Mouse (Mus musculus) megakaryocyte progenitor cell, adult 5-6 weeks (primary cell): ENCODE results near the gene Foxl2. TPM values are rescaled to one million over a fixed set of nuclear protein-coding genes. Genes with fewer than 3 reads are reported as not detected.

Experiments used
- ATAC-seq: replicated peaks from 2 replicates; pipeline ENCODE4 v1.8.0; 2016; ENCODE audit warnings: mild to moderate bottlenecking, moderate TSS enrichment, inconsistent platforms; ENCODE audit not compliant: poor library complexity
- total RNA-seq, 2 experiments: library from RNA; stranded (forward) in 1 of 2; stranded (reverse) in 1 of 2; fragments of 157-497, 149-512 nt in 1 of 2; fragments of 200-1000 nt in 1 of 2; gene quantifications; 2 replicates each; pipeline versions ENCODE4 v1.2.3 to v1.2.4; 2015 to 2017

Gene Foxl2
- total RNA-seq, 2 experiments from 2014 or later: not detected

DNA sequence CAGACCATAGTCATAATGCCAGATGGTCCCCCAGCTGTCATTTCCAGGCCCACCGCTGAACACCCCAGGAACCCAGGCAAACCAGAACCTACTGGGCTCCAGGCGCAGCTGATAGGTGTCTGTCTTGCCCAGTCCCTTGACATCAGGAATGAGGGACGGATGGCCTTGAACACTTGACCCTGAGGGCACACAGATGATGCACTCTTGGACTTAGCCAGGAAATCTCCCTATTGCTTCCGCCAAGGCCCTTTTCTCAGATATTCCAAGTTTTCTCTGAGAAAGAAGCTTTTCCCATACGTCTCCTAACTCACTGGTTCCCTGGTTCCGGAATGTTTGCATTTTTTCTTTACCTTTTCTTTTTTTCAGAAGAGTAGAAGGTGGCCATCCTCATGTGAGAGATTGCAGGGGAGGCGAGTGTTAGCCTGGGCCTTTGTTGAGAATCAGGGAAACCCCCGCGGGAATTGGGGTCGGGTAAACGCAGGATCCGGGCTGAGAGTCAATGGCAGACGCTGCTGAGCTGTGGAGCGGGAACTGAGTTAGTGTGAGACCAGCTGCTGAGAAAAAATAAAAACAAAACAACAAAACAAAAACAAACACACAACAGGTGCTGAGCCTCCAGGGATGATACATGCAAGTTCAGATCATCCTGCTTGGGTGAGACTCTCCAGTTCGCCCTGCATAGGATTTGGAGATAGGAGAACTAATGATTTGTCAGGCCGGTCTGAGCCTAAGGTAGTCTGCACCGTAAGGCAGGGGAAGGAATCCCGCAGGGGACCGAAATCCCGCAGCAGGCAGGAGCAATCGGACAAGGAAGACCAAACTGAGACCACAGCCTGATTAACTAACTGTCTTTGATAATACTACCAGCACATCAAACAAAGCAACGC is 6.7 kb downstream of the Foxl2 start:
- no peak for ATAC-seq

DNA sequence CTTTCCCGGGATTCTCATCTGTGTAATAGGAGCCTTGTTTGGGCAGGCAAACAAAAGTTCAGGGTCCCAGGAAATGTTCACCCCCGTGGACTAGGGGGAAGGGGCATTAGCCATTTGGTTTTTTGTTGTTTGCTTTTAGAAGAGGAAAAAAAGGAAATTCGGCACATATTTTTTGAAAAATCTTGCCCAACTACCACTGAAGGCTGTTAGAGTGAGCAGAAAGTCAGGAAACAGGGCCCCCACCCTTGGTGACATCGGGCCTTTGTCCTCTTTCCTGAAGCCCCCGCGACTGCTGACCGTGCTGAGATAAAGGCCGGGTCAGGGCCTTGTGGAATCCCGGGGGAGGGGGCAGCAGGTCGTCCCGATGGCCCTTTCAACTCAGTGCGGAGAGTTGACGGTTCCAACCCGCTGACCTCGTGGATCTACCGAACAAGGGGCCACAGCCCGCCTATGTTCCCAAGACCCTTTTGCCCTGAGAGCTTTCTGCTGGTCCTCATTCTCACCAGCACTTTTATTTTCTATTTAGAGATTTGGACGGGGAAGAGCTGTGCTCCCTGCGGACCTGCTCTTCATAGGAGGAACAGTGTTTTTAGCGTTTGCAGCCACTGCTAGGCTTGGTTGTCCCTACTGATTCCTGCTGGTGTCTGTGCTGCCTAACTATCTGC is 7.5 kb downstream of the Foxl2 start:
- ATAC-seq: no peak

DNA sequence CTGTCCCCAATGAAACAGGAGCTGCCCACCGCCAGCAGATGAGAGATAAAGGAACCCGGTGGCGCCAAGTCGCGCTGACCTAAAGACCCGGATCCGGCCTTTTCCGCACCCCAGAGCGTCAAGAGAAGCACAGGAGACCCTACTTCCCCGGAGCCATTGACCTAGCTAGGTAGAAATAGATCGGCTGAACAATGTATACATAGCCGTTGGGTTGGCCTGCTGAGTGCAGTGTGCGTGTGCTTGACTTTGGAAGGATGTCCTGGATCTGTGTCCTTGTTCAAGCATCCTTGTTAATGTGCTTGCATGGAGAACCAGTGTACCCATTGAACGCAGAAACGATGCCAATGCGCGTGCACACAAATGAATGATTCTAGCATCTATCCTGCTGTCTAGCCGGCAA is 8.6 kb downstream of the Foxl2 start:
- ATAC-seq: no peak

DNA sequence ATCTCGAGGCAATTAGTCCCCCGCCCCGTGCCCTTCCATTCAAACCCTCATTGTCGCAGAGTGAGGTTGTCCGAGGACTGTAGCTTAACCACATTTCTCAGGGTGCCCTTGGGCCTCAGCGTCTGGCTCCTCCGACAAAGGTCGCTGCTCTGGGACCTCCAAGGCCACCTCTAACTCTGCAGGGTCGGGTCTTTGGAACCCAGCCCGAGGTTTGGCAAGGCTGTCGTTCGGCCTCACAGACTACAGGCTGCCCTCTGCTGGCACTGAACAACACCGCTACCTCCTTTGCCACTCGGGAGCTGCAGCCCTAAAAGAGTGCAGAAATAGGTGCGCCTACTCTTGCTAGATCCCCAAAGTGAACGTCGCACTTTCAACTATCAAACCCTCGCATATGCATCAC is 10.0 kb downstream of the Foxl2 start:
- peak; percentile 86 for ATAC-seq

DNA sequence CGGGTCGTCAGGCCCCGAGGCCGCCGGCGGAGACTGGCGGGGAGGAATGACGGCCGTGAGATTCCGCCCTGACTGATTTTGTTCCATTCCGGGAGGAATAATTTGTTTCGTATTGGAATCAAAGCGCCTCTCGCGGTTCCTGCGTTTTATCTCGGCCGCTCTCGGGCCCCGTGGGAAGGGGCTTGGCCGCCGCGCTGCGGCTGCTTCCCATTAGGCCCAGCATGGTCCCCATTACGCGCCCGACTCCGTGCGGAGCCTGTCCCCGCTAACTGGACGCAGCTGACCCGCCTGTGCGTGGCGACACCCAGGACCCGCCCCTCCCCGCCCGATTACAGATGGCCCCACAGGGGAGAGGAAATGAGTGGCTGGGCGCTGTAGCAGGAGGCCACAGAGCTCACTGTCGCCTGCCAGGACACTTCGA is 18.0 kb downstream of the Foxl2 start:
- peak; percentile 33; the same call in 1 of the 2 replicates for ATAC-seq

DNA sequence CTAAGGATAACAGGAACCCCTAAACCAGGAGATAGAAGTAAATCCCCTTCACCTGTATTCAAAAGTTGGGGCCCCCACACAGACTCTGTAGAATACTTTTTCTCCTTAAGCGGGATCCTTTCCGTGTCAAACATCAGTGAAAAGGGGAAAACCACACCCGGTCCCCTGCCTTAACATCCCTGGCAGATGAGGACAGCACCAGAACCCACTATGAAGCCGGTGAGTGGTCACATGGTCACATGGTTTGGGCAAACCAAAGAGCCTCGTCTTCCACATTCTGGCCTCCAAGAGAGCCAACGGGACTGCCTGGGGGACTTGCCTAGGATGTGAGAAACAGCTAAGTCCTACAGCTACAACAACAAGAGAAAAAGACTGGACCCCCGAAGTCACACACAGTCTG is 18.5 kb downstream of the Foxl2 start:
- ATAC-seq: no peak

DNA sequence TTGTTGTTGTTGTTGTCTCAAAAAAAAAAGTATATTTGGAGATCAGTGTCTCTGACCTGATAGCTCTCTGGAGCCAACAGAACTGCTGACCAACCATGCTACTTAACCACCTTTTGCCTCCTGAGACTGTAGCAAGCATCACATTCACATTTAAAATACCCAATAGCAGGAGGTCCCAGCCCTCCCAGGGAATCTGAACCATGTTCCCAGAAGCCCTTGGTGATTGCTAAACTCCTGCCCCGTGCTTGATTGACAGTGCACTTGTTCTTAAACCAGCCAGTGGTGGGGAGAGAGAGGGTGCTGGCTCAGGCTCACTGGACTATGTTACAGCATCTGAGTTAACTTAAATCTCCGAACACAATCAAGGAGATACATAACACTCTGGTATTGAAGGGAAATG is 19.8 kb downstream of the Foxl2 start:
- ATAC-seq: no peak

DNA sequence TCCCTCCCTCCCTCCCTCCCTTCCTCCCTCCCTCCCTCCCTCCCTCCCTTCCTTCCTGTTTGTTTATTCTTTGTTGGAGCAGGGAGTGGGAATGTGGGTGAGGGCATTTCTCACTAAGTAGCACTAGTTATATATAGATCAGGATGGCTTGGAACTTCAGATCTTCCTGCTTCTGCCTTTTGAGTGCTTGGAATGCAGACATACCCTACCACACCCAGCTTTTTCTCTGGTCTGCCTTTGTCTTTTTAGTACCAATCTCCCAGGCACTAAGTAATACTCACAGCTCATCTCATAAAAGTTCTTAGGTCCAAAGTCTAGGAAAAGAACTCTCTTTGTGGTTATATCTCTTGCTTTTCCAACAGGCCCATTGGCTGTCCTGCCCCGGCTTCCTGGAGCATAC is 21.0 kb downstream of the Foxl2 start:
- ATAC-seq: no peak

DNA sequence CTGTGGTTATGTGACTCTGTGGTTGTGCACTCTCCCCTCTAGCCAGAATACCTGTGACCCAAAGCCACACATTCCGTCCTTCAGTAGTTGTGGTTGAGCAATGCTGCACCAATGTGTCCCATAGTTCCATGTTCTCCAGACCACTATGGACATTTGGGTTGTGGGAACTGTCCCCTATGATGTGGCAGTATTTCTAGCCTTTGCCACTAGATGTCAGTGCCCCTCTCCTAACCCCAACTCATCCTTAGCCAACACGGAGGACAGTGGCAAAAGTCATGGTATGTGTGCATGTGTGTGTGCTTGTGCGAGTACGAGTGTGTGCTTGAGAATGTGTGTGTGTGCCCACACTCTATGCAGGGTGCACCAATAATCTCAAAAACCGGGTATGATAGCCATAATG is 21.4 kb downstream of the Foxl2 start:
- peak; percentile 69 for ATAC-seq

DNA sequence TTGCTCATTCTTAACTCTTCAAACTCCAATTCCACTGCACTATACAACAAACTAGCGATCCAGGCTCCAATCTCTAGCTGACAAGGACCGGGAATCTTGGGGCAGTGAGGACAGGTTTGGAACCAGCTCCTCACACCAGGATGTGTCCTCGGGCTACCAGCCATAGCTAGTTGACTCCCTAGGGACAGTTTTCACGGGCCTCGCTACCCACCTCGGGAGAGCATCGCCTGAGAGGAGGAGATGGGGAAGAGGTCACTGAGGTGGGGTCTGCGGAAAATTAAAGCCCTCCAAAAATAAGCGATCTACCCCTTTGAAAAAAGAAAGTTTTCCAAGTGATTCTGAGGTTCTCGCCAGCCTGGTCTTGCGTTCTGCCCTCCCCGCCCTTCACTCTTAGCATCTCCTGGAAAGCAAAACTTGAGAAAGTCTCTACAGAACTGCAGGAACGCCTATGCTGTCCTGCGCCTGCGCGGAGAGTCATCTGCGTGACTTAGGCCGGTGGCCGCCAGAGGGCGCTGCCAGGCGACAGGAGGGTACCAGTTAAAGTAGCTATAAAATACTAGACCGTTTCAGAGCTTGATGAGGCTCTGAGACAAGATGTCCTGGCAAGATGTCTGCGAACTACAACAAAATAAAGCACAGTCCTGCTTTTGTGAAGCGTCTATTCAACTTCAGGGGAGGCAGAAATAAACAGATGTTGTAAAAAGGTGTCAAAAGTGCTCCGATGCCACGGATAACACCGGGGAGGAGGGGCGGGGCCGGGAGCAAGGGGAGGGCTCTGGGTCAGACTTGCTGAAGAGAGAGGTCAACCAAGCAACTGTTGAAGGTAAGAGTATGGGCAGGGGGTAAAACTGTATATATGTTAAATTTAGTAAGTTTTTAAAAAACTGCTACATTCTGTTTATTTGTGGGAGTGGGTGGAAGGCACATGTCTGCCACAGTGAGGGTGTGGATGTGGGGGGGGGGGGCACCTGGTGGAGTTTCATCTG is 24.6 kb downstream of the Foxl2 start:
- ATAC-seq: peak; percentile 95

DNA sequence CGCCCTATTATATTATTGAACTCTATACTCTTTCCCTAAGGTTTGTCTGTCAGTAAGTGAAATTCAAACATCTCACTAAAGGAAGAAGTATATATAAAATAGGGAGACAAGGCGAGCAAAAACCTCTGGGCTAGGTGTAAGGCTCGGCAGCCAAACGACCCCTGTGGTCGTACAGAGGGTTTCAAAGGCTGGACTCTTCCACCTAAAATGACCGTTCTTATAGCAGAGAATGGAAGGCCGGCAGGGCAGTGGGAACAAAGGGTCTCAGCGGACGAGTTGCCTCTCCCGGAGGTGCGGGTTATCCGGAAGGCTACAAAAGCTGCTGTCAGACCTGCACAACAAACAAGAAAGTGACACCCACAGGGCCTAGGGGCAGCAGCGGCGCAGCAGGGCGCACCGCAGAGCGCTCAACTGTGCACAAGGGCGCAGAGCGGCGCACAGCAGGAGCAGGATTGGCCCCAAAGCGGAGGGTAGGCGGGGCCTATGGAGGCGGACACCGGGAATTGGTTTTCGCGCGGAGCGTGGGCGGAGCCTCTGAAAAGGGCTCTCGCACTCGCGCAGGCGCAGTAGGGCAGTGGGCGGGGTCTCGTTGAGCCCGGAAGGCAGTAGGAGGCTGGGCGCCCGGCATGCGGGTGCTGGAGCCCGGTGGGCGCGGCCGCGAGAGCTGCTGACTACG is 30.9 kb downstream of the Foxl2 start, which contains the start of gene Faim:
Gene Faim (plus strand): TSS at position 574 of the 676 bp plus-strand sequence.
- ATAC-seq: peak; percentile 96

DNA sequence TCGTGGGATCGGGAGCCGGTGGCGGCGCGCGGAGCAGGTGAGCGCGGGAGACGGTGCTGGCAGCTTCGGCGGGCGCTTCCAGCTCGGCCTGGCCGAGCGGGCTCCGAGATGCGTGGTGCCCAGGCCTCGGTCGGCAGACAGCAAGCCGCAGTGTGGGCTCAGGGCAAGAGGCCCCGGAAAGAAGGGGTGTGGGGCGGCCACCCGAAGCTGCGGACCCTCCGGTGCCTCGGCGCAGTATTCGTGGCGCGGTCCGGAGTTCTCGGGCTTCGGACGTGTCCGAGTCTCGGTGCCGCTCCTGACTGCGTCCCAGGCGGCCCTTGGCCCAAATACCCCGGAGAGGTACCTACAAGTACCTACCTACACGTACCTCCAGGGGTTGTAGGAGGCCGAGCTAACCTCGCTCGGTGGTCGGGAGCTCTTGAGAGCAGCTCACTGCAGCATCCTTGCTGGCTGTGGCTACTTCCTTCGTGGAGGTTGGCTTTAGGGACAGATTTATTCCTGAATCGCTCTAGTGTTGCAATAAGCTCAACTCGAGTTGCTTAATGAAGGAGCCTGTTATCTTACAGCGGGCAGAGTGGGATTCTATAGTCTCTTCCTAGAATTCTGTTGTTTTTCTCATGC is 31.5 kb downstream of the Foxl2 start:
- ATAC-seq: peak; percentile 37

DNA sequence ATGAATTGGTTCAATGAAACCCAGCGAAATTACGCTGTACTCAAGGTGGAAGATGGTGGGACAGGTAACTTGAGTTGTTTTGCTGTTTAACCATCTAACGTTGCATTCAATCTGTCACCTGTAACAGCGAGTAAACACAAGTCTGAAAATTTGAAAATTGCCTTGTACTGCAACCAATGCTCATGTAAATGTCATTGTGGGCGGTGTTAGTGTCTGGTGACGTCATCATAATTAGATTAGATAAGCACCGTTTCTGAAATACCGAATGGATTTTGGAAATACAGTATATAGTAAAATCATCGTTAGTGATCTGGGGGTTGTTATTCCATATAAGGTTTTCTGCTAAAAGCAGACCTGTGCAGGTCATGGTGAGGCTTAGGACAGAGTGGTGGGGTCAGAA is 32.0 kb downstream of the Foxl2 start:
- ATAC-seq: no peak

DNA sequence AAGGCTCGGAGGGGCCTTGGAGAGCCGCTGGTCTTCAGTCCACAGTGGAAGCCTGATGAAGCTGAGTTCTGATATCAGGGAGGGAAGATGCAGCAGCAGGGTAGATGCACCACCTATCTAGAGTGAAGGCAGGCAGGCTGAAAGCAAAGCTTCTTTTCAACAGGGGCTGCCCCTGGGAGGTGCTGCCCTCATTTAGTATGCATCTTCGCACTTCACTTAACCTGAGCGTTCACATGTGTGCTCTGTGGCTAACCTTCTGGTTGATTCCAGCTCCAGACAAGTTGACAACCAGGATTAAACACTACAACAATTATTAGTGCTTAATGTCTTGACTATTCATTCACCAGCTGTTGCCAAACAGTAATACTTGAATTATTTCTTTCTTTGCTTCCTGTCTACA is 39.0 kb downstream of the Foxl2 start:
- no peak for ATAC-seq

DNA sequence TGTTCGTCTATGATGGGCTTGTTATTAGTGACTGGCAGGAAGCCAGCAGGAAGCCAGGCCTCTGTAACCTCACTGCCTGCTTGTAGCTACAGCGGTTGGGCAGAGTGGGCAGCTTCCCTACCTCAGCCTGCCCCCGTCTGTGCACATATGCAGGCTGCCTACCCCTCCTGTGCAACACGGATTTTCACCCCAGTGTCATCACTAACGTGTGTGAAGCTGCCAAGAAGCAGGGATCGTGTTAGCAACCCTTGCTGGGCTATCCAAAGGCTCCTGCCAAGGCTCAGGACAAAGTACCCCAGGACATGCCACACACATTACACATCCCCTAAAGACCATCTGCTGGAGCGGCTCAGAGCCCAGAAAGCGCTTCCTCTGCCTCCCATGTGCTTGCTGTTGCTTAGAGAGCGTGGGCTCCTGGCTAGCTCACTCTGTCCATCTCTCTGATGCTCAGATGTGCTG is 44.8 kb downstream of the Foxl2 start:
- ATAC-seq: peak; percentile 76

DNA sequence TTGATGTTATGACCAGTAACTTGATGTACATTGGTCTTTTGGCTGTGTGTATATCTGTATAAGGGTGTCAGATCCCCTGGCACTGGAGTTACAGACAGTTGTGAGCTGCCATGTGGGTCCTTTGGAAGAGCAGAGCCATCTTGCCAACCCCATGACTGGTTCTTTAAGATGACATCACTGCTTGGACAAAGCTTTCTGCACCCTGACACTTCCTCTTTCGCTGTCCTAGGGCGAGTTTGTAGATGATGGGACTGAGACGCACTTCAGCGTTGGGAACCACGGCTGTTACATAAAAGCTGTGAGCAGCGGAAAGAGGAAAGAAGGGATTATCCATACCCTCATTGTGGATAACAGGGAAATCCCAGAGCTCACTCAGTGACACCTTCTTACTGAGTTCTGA is 46.2 kb downstream of the Foxl2 start:
- peak; percentile 66 for ATAC-seq
